Mouse (Mus musculus): ENCODE data around the gene Mesd. TPM values are rescaled to one million over a fixed set of nuclear protein-coding genes. Genes with fewer than 3 reads are reported as not detected.

Gene Mesd
- total RNA-seq (2014; fragmentation: Nextera tagmentation) = 25.0 and 28.7 TPM in 2 replicates
- 33.6 and 41.0 TPM in 2 replicates for total RNA-seq (2017)
- 20.2 and 68.0 TPM in 2 replicates for polyA plus RNA-seq (2012)

DNA sequence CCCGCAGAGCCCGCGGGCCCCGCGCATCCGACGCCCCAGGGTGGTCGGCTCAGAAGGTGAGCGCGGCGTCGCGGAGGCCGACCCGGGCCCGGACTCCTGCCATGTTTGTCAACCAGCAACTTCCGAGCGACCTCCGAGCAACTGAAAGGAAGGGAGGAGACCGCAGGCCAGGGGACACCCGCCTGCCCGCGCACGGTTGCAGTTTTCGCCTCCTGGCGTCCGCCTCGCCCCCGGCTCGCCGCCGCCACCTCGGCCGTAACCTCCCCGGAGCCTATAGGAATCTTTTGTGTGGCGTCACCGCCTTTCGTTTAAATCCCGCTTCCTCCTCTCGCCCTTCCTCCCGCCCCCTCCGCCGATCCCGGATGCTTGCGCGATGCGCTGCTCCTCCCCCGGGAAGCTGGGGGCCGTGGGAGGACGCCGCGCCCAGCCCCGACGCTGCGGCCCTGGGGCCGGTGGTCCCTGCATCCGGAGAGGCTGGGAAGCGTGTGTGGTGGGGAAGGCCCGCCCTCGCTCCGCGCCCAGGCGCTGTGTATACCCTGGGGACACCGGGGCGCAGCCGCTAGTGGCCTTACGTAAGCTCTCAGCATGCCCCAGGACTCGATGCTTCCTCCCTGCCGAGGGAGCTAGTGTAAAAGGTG, at the start of gene Mesd, which contains the start of gene Tlnrd1:
Mesd (plus strand) TSS at position 446 of the 638 bp plus-strand sequence.
Tlnrd1 (minus strand) TSS at position 285 of the 638 bp plus-strand sequence.
- ATAC-seq (ENCODE audit: extremely low read depth, insufficient number of reproducible peaks, low FRiP score, poor library complexity, severe bottlenecking) = peak; percentile 52
- Histone ChIP-seq H3K27me3 (ENCODE audit: insufficient read depth, low read length) (no peaks in the 10 kb centered on the region), H3K9me3 (replicated peaks) (peaks cover 5% of the 10 kb centered on the region), H3K4me1 (ENCODE audit: insufficient read depth, low read depth, low read length) (peaks cover 60% of the 10 kb centered on the region), H3K36me3 (replicated peaks) (peaks cover 22% of the 10 kb centered on the region), H3K4me3 (ENCODE audit: low read depth, low read length) (peak within 1 kb of the TSS; percentile 80)
- TF ChIP-seq CTCF (IDR thresholded peaks at IDR 0.05; ENCODE audit: low read depth, low read length) (no peak), POLR2AphosphoS5 (IDR thresholded peaks at IDR 0.05; ENCODE audit: insufficient replicate concordance, low read depth, low read length) (no peak), GATA1 (IDR thresholded peaks at IDR 0.05; ENCODE audit: borderline replicate concordance, low read length) (no peak), TAL1 (conservative IDR thresholded peaks at IDR 0.05; ENCODE audit: low read depth, low read length) (no peak), GATA2 (IDR thresholded peaks at IDR 0.05; ENCODE audit: borderline replicate concordance, low read depth, low read length) (no peak)
- DNase-seq (ENCODE audit: low spot score) = peak; percentile 91

GRCm38 (mm10) chr7:83838525-83839224, 45.6 kb upstream of the Mesd start:
- H3K4me1 ChIP-seq (ENCODE audit: insufficient read depth, low read depth, low read length) = peaks cover 9% of the 10 kb centered on the region
- no peaks in the 10 kb centered on the region for H3K9me3 ChIP-seq (replicated peaks)
- H3K4me3 ChIP-seq (ENCODE audit: low read depth, low read length) = no peak overlapping the region
- peaks cover 17% of the 10 kb centered on the region for H3K27me3 ChIP-seq (ENCODE audit: insufficient read depth, low read length)
- ATAC-seq (ENCODE audit: extremely low read depth, insufficient number of reproducible peaks, low FRiP score, poor library complexity, severe bottlenecking) = no peak
- DNase-seq (ENCODE audit: low spot score) = no peak
- no peaks in the 10 kb centered on the region for H3K36me3 ChIP-seq (replicated peaks)
- TF ChIP-seq TAL1 (conservative IDR thresholded peaks at IDR 0.05; ENCODE audit: low read depth, low read length) (0 out of 2 replicates have a peak, but pooled peaks have one; percentile 7), GATA1 (IDR thresholded peaks at IDR 0.05; ENCODE audit: borderline replicate concordance, low read length) (no peak), GATA2 (IDR thresholded peaks at IDR 0.05; ENCODE audit: borderline replicate concordance, low read depth, low read length) (no peak)

DNA sequence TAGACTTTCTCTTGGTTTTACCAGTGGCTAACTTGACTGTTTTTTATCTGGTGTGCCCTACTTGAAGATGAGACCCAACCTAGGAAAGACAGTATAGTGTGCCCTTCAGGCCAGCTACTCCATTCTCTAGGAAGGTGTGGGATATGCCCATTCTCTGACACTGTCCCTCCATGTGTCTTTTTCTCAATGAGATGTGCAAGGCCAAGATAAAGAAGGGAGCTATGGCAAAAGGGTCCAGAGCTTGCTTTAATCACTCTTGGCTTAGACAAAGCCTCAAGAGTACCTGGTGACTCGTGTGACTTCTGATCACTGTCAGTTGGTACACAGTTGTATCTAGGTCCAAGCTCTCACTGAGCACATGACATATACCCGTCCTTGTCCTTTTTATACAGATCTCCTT, 44.2 kb upstream of the Mesd start:
- DNase-seq (ENCODE audit: low spot score) (no peak), ATAC-seq (ENCODE audit: extremely low read depth, insufficient number of reproducible peaks, low FRiP score, poor library complexity, severe bottlenecking) (no peak)
- H3K9me3 ChIP-seq (replicated peaks) = no peaks in the 10 kb centered on the region
- TF ChIP-seq POLR2AphosphoS5 (IDR thresholded peaks at IDR 0.05; ENCODE audit: insufficient replicate concordance, low read depth, low read length) (no peak), GATA1 (IDR thresholded peaks at IDR 0.05; ENCODE audit: borderline replicate concordance, low read length) (no peak), TAL1 (conservative IDR thresholded peaks at IDR 0.05; ENCODE audit: low read depth, low read length) (no peak), CTCF (IDR thresholded peaks at IDR 0.05; ENCODE audit: low read depth, low read length) (no peak), GATA2 (IDR thresholded peaks at IDR 0.05; ENCODE audit: borderline replicate concordance, low read depth, low read length) (no peak)
- peaks cover 9% of the 10 kb centered on the region for H3K4me1 ChIP-seq (ENCODE audit: insufficient read depth, low read depth, low read length)
- no peak overlapping the region for H3K4me3 ChIP-seq (ENCODE audit: low read depth, low read length)
- peaks cover 12% of the 10 kb centered on the region for H3K27me3 ChIP-seq (ENCODE audit: insufficient read depth, low read length)
- no peaks in the 10 kb centered on the region for H3K36me3 ChIP-seq (replicated peaks)

GRCm38 (mm10) chr7:83842486-83843259, 41.6 kb upstream of the Mesd start:
- H3K36me3 ChIP-seq (replicated peaks) = no peaks in the 10 kb centered on the region
- no peak overlapping the region for H3K4me3 ChIP-seq (ENCODE audit: low read depth, low read length)
- TF ChIP-seq POLR2AphosphoS5 (IDR thresholded peaks at IDR 0.05; ENCODE audit: insufficient replicate concordance, low read depth, low read length) (no peak), GATA2 (IDR thresholded peaks at IDR 0.05; ENCODE audit: borderline replicate concordance, low read depth, low read length) (no peak), CTCF (IDR thresholded peaks at IDR 0.05; ENCODE audit: low read depth, low read length) (no peak), GATA1 (IDR thresholded peaks at IDR 0.05; ENCODE audit: borderline replicate concordance, low read length) (no peak), TAL1 (conservative IDR thresholded peaks at IDR 0.05; ENCODE audit: low read depth, low read length) (no peak)
- ATAC-seq (ENCODE audit: extremely low read depth, insufficient number of reproducible peaks, low FRiP score, poor library complexity, severe bottlenecking) = no peak
- peaks cover 17% of the 10 kb centered on the region for H3K27me3 ChIP-seq (ENCODE audit: insufficient read depth, low read length)
- DNase-seq (ENCODE audit: low spot score) = no peak
- no peaks in the 10 kb centered on the region for H3K9me3 ChIP-seq (replicated peaks)
- peaks cover 11% of the 10 kb centered on the region for H3K4me1 ChIP-seq (ENCODE audit: insufficient read depth, low read depth, low read length)

- Histone ChIP-seq H3K9me3 (replicated peaks) (no peaks in the 10 kb centered on the region), H3K27me3 (ENCODE audit: insufficient read depth, low read length) (peaks cover 19% of the 10 kb centered on the region), H3K4me3 (ENCODE audit: low read depth, low read length) (no peak overlapping the region), H3K4me1 (ENCODE audit: insufficient read depth, low read depth, low read length) (peaks cover 3% of the 10 kb centered on the region; the same call in 1 of the 2 replicates), H3K36me3 (replicated peaks) (no peaks in the 10 kb centered on the region)
- no peak for ATAC-seq (ENCODE audit: extremely low read depth, insufficient number of reproducible peaks, low FRiP score, poor library complexity, severe bottlenecking)
- DNase-seq (ENCODE audit: low spot score) = no peak
- TF ChIP-seq TAL1 (conservative IDR thresholded peaks at IDR 0.05; ENCODE audit: low read depth, low read length) (no peak), CTCF (IDR thresholded peaks at IDR 0.05; ENCODE audit: low read depth, low read length) (no peak), GATA1 (IDR thresholded peaks at IDR 0.05; ENCODE audit: borderline replicate concordance, low read length) (no peak), GATA2 (IDR thresholded peaks at IDR 0.05; ENCODE audit: borderline replicate concordance, low read depth, low read length) (no peak), POLR2AphosphoS5 (IDR thresholded peaks at IDR 0.05; ENCODE audit: insufficient replicate concordance, low read depth, low read length) (no peak)
These were observed 39.5 kb upstream of the Mesd start for GRCm38 (mm10) chr7:83844807-83845206.
